Mouse (Mus musculus) MEL (cell line): ENCODE data around the gene Tbx3.

Source experiments
- CTCF ChIP-seq, 3 experiments: IDR thresholded peaks in 2 of 3; conservative IDR thresholded peaks in 1 of 3; 2 replicates each; pipeline ENCODE4 v1.5.1; 2011 to 2012; ENCODE audit warnings: low read length in 3 of 3, low read depth in 2 of 3, mild to moderate bottlenecking in 2 of 3, improper control_type of control experiment in 1 of 3, inconsistent platforms in 1 of 3, mixed read lengths in 1 of 3, moderate library complexity in 1 of 3; ENCODE audit not compliant: control insufficient read depth in 1 of 3, insufficient read depth in 1 of 3, poor library complexity in 1 of 3, severe bottlenecking in 1 of 3
- EP300 ChIP-seq, 2 experiments: IDR thresholded peaks; 2 replicates each; pipeline ENCODE4 v1.6.1; 2011; ENCODE audit warnings: improper control_type of control experiment in 2 of 2, low read length in 2 of 2, low read depth in 1 of 2, mild to moderate bottlenecking in 1 of 2
- GATA1 ChIP-seq: IDR thresholded peaks from 2 replicates; pipeline ENCODE4 v1.6.1; 2011; ENCODE audit warnings: low read depth, low read length, improper control_type of control experiment
- MAFK ChIP-seq: IDR thresholded peaks from 2 replicates; pipeline ENCODE4 v1.6.1; 2011; ENCODE audit warnings: low read depth, mild to moderate bottlenecking, low read length, improper control_type of control experiment, borderline replicate concordance
- MAX ChIP-seq: IDR thresholded peaks from 2 replicates; pipeline ENCODE4 v1.6.1; 2011; ENCODE audit warnings: low read length, improper control_type of control experiment
- MEF2A ChIP-seq: IDR thresholded peaks from 2 replicates; pipeline ENCODE4 v1.6.1; 2014; ENCODE audit warnings: low read depth, mild to moderate bottlenecking, inconsistent platforms, low read length, improper control_type of control experiment; ENCODE audit not compliant: poor library complexity, insufficient replicate concordance, severe bottlenecking; ENCODE audit errors: extremely low read depth
- TAL1 ChIP-seq: IDR thresholded peaks from 2 replicates; pipeline ENCODE4 v1.6.1; 2012; ENCODE audit warnings: mild to moderate bottlenecking, inconsistent platforms, low read length, moderate library complexity, mixed read lengths
- TBP ChIP-seq: IDR thresholded peaks from 2 replicates; pipeline ENCODE4 v1.8.0; 2011; ENCODE audit warnings: low read depth, low read length, improper control_type of control experiment

DNA sequence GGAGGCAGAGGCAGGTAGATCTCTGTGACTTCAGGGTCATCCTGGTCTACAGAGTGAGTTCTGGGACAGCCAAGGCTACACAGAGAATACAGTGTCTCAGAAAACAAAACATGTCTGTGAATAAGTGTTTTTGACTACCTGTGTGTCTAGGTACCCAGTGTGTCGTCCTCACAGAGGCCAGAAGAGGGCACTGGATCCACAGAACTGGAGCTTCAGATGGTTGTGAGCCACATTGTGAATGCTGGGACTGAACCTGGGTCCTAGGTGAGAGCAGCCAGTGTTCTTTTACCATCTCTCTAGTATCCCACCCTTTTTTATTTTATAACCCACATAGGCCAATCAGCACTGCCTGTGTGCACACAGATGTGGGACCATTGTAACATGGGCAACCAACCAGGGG, 32.6 kb downstream of the Tbx3 start:
- no peak for TF ChIP-seq EP300 (IDR thresholded peaks at IDR 0.05; ENCODE audit: low read depth in 1 of 2, low read length in 2 of 2)
- no peak for TF ChIP-seq GATA1
- no peak for TF ChIP-seq MAX
- no peak for TF ChIP-seq TAL1
- TF ChIP-seq MAFK: no peak
- no peak for TF ChIP-seq MEF2A
- TF ChIP-seq CTCF (IDR thresholded peaks at IDR 0.05 in 2 of 3, conservative IDR thresholded peaks at IDR 0.05 in 1 of 3; ENCODE audit: control insufficient read depth in 1 of 3, insufficient read depth in 1 of 3, low read depth in 2 of 3, low read length in 3 of 3, poor library complexity in 1 of 3, severe bottlenecking in 1 of 3): 0 out of 6 replicates have a peak, but pooled peaks of 1 of the 3 experiments have one; percentile 5
- no peak for TF ChIP-seq TBP
